Mouse (Mus musculus) cerebellum, adult 9-10 months (tissue): ENCODE measurements around the gene Htr6.

ENCODE experiments used
- DNase-seq: peaks from one replicate; pipeline ENCODE4 v3.0.0; 2022

Gene Htr6

GRCm38 (mm10) chr4:139043600-139043999 is 31.8 kb downstream of the Htr6 start:
- no peak for DNase-seq

- no peak for DNase-seq
Observed at GRCm38 (mm10) chr4:139042611-139043010, 32.8 kb downstream of the Htr6 start.

GRCm38 (mm10) chr4:139040084-139040839 is 35.1 kb downstream of the Htr6 start:
- DNase-seq, result no peak

GRCm38 (mm10) chr4:139037795-139038607 is 37.4 kb downstream of the Htr6 start:
- peak; percentile 11 for DNase-seq

GRCm38 (mm10) chr4:139035799-139036198 is 39.6 kb downstream of the Htr6 start:
- no peak for DNase-seq

- DNase-seq, result no peak
Observed at GRCm38 (mm10) chr4:139034942-139035341, 40.4 kb downstream of the Htr6 start.

GRCm38 (mm10) chr4:139034540-139034939 is 40.8 kb downstream of the Htr6 start:
- no peak for DNase-seq

- DNase-seq, result no peak
Observed at GRCm38 (mm10) chr4:139034010-139034367, 41.4 kb downstream of the Htr6 start.

GRCm38 (mm10) chr4:139033263-139034009 is 41.9 kb downstream of the Htr6 start:
- no peak for DNase-seq

GRCm38 (mm10) chr4:139032521-139032920 is 42.8 kb downstream of the Htr6 start:
- DNase-seq, result no peak

GRCm38 (mm10) chr4:139030675-139031074 is 44.7 kb downstream of the Htr6 start:
- no peak for DNase-seq

- peak; percentile 24 for DNase-seq
Observed at GRCm38 (mm10) chr4:139024379-139024778, 51.0 kb downstream of the Htr6 start.

GRCm38 (mm10) chr4:139020385-139020784 is 55.0 kb downstream of the Htr6 start:
- no peak for DNase-seq

GRCm38 (mm10) chr4:139019413-139019812 is 56.0 kb downstream of the Htr6 start:
- no peak for DNase-seq

GRCm38 (mm10) chr4:139018976-139019375 is 56.4 kb downstream of the Htr6 start:
- no peak for DNase-seq

GRCm38 (mm10) chr4:139018388-139018787 is 57.0 kb downstream of the Htr6 start:
- DNase-seq, result no peak

GRCm38 (mm10) chr4:139014793-139015192 is 60.6 kb downstream of the Htr6 start:
- no peak for DNase-seq

GRCm38 (mm10) chr4:139013281-139013680 is 62.1 kb downstream of the Htr6 start:
- DNase-seq, result no peak

GRCm38 (mm10) chr4:139011201-139011702 is 64.1 kb downstream of the Htr6 start:
- DNase-seq, result no peak
